Mouse (Mus musculus) neural tube, embryonic 11.5 days (tissue): ENCODE measurements at regions not wholly inside any gene's neighbourhood (a gene's known extent, or its start where the extent isn't known, plus 50 kb on each side); places are given as distances from the start of the nearest gene placed in this dataset.

Source experiments
- ATAC-seq: fragments of 200-750 bp; cut with Nextera tagmentation; 2 replicates; pipeline ENCODE4 v1.8.0; 2017; ENCODE audit warnings: moderate number of reproducible peaks, mild to moderate bottlenecking, moderate TSS enrichment, moderate library complexity; ENCODE audit not compliant: insufficient read depth, low FRiP score, low TSS enrichment
- DNase-seq: peaks from one replicate; pipeline ENCODE4 v3.0.0-alpha.2; 2015; ENCODE audit warnings: low spot score
- H3K27ac ChIP-seq: fragments of 300-500 bp; sonication (generic); 2 replicates; pipeline ENCODE4 v1.5.1; 2014; ENCODE audit warnings: low read depth, mild to moderate bottlenecking, low read length
- H3K27me3 ChIP-seq: fragments of 300-500 bp; sonication (generic); 2 replicates; pipeline ENCODE4 v1.6.1; 2014; ENCODE audit warnings: mild to moderate bottlenecking, low read length, mixed read lengths; ENCODE audit not compliant: control insufficient read depth, insufficient read depth
- H3K36me3 ChIP-seq: fragments of 300-500 bp; sonication (generic); 2 replicates; pipeline ENCODE4 v1.6.1; 2014; ENCODE audit warnings: mild to moderate bottlenecking, low read length, moderate library complexity, mixed read lengths; ENCODE audit not compliant: control insufficient read depth, insufficient read depth
- H3K4me1 ChIP-seq: fragments of 300-500 bp; sonication (generic); 2 replicates; pipeline ENCODE4 v1.6.1; 2014; ENCODE audit warnings: low read length, mixed read lengths; ENCODE audit not compliant: control insufficient read depth, insufficient read depth
- H3K4me2 ChIP-seq: fragments of 300-500 bp; sonication (generic); 2 replicates; pipeline ENCODE4 v1.6.1; 2014; ENCODE audit warnings: low read depth, mild to moderate bottlenecking, moderate library complexity
- H3K4me3 ChIP-seq: fragments of 300-500 bp; sonication (generic); 2 replicates; pipeline ENCODE4 v1.5.1; 2014; ENCODE audit warnings: low read depth, low read length
- H3K9ac ChIP-seq: fragments of 300-500 bp; sonication (generic); 2 replicates; pipeline ENCODE4 v1.6.1; 2014; ENCODE audit warnings: mild to moderate bottlenecking, low read length
- H3K9me3 ChIP-seq: fragments of 300-500 bp; sonication (generic); 2 replicates; pipeline ENCODE4 v1.6.1; 2016; ENCODE audit warnings: low read length; ENCODE audit not compliant: control insufficient read depth
- WGBS: fragments of 180-500 bp; shearing (Covaris S2); extraction: QIAGEN DNeasy Blood & Tissue Kit; methylation state at CpG from one replicate; pipeline ENCODE4 v1.1.7; 2014; 5-methylcytosine and 5-hydroxymethylcytosine counted together

GRCm38 (mm10) chr2:79193851-79194250, 61.4 kb upstream of the Itga4 start:
- DNase-seq: no peak
- Histone ChIP-seq H3K27ac (no peak overlapping the region), H3K27me3 (no peaks in the 10 kb centered on the region), H3K36me3 (no peaks in the 10 kb centered on the region), H3K9ac (no peak overlapping the region), H3K9me3 (no peaks in the 10 kb centered on the region), H3K4me1 (no peaks in the 10 kb centered on the region), H3K4me3 (no peak overlapping the region), H3K4me2 (no peak overlapping the region)
- WGBS: 83% methylated on average over 1 of the region's 1 CpGs
- no peak for ATAC-seq

DNA sequence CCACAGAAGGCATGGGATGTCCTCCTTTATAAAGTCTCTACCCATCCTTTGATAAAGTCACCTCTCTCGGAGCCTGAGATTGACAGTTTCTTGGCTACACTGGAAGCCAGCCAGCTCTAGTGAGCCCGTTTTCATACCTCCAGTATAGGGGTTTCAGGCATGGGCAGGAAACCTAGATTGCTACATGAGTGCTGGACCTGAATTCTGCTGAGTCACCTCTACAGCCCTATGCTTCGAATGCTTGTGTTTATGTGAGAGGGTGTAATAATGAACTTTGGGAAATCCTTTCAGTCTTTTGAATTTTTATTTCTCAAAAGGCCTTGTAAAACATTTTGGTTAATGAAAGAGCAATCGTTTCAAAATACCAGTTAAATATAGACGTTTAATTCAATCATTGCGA, 53.5 kb upstream of the Itga4 start:
- no peak overlapping the region for H3K27ac ChIP-seq
- H3K4me3 ChIP-seq: no peak overlapping the region
- ATAC-seq (no peak), DNase-seq (no peak)
- 87% methylated on average over 6 of the region's 6 CpGs for WGBS
- H3K36me3 ChIP-seq: no peaks in the 10 kb centered on the region
- no peak overlapping the region for H3K9ac ChIP-seq
- H3K27me3 ChIP-seq: no peaks in the 10 kb centered on the region
- no peaks in the 10 kb centered on the region for H3K9me3 ChIP-seq
- no peaks in the 10 kb centered on the region for H3K4me1 ChIP-seq
- no peak overlapping the region for H3K4me2 ChIP-seq
